In genomic region chr16:65693626-65694025, GRCm38 (mm10) we compare ENCODE assay signal across 25 mouse cellular contexts.
DNase-seq lines count a peak whose midpoint lies in the region; ATAC-seq and TF ChIP-seq lines count a peak whose summit lies in the region.
"Had no signal": no experiment of that assay in that cellular context is flagged by ENCODE, and none has a peak within 500 bp of the region (broad histone marks: within the 10 kb centered on the region; RNA-seq: fewer than 3 reads in every experiment).

No protein-coding gene starts in this region.

- ATAC-seq in forebrain, embryonic 14.5 days, result no peak
- ATAC-seq in forebrain, postnatal 0 days, result no peak
- no peak for ATAC-seq in neural tube, embryonic 13.5 days (ENCODE audit: low read depth)
- ATAC-seq: CD4-positive, CD25-positive, alpha-beta regulatory T cell, adult 4 months; forebrain, embryonic 15.5 days had no signal

- no peaks in the 10 kb centered on the region for H3K9me3 ChIP-seq in forebrain, embryonic 14.5 days (replicated peaks; ENCODE audit: control insufficient read depth, low read length)
- H3K9me3 ChIP-seq in forebrain, postnatal 0 days (ENCODE audit: low read length), result no peaks in the 10 kb centered on the region
- H3K9me3 ChIP-seq in neural tube, embryonic 13.5 days, result no peaks in the 10 kb centered on the region
- H3K9me3 ChIP-seq: embryonic facial prominence, embryonic 15.5 days; forebrain, embryonic 10.5 days; forebrain, embryonic 15.5 days; heart, embryonic 15.5 days; hindbrain, embryonic 10.5 days had no signal

- H3K4me1 ChIP-seq in forebrain, embryonic 14.5 days (ENCODE audit: control insufficient read depth, insufficient read depth, low read length), result no peaks in the 10 kb centered on the region
- no peaks in the 10 kb centered on the region for H3K4me1 ChIP-seq in forebrain, postnatal 0 days (ENCODE audit: insufficient read depth)
- H3K4me1 ChIP-seq in kidney, adult 2 months (ENCODE audit: control insufficient read depth, insufficient read depth, low read length), result no peaks in the 10 kb centered on the region
- no peaks in the 10 kb centered on the region; the same call in 1 of the 2 replicates for H3K4me1 ChIP-seq in neural tube, embryonic 13.5 days (replicated peaks)
- H3K4me1 ChIP-seq: embryonic facial prominence, embryonic 15.5 days; forebrain, embryonic 15.5 days; heart, embryonic 15.5 days; hindbrain, embryonic 10.5 days had no signal

- no peaks in the 10 kb centered on the region for H3K27me3 ChIP-seq in forebrain, embryonic 14.5 days (replicated peaks; ENCODE audit: control insufficient read depth, insufficient read depth, low read length)
- no peaks in the 10 kb centered on the region for H3K27me3 ChIP-seq in forebrain, postnatal 0 days (ENCODE audit: insufficient read depth, low read length)
- H3K27me3 ChIP-seq in kidney, adult 2 months (replicated peaks; ENCODE audit: control insufficient read depth, insufficient read depth, low read length), result no peaks in the 10 kb centered on the region
- no peaks in the 10 kb centered on the region for H3K27me3 ChIP-seq in neural tube, embryonic 13.5 days
- H3K27me3 ChIP-seq: embryonic facial prominence, embryonic 15.5 days; forebrain, embryonic 15.5 days; heart, embryonic 15.5 days had no signal

- 44% methylated on average over 2 of the region's 2 CpGs for WGBS in forebrain, embryonic 14.5 days
- WGBS in forebrain, postnatal 0 days, result 39% methylated on average over 2 of the region's 2 CpGs
- 36% methylated on average over 2 of the region's 2 CpGs for WGBS in kidney, adult 2 months
- WGBS in neural tube, embryonic 13.5 days, result 59% methylated on average over 2 of the region's 2 CpGs

- H3K9ac ChIP-seq in forebrain, embryonic 14.5 days (ENCODE audit: low read length), result no peak overlapping the region
- no peak overlapping the region for H3K9ac ChIP-seq in forebrain, postnatal 0 days
- no peak overlapping the region for H3K9ac ChIP-seq in neural tube, embryonic 13.5 days
- H3K9ac ChIP-seq: embryonic facial prominence, embryonic 15.5 days; forebrain, embryonic 15.5 days; heart, embryonic 15.5 days had no signal

- DNase-seq in forebrain, embryonic 14.5 days (ENCODE audit: low spot score), result peak; percentile 18
- DNase-seq in forebrain, postnatal 0 days, result no peak
- peak; percentile 74 for DNase-seq in kidney, adult 2 months
- no peak for DNase-seq in kidney, adult 11 months
- DNase-seq in neural tube, embryonic 10.5 days (ENCODE audit: extremely low spot score, low spot score), result no peak
- DNase-seq in right cerebral cortex, postnatal 14 days, result no peak
- DNase-seq: adrenal gland, adult 8-10 months; adrenal gland, postnatal 36 days; B cell, adult 2 months; cerebellum, adult 11 months; cerebellum, adult 8-10 months; cerebellum, postnatal 14 days; embryo, embryonic 11 days; gastrocnemius, postnatal 10 days; heart, adult 2 months had no signal

- TF ChIP-seq POLR2A in kidney, adult 2 months (IDR thresholded peaks at IDR 0.05; ENCODE audit: low read depth, low read length), result no peak

- TF ChIP-seq CTCF in forebrain, postnatal 0 days (IDR thresholded peaks at IDR 0.05; ENCODE audit: low read depth), result no peak
- TF ChIP-seq CTCF in kidney, adult 2 months (conservative IDR thresholded peaks at IDR 0.05; ENCODE audit: insufficient read depth, insufficient read length, low read depth, low read length), result no peak

- H3K4me2 ChIP-seq in forebrain, embryonic 14.5 days (ENCODE audit: low read length), result no peak overlapping the region
- no peak overlapping the region for H3K4me2 ChIP-seq in forebrain, postnatal 0 days (ENCODE audit: low read depth)
- no peak overlapping the region for H3K4me2 ChIP-seq in neural tube, embryonic 13.5 days
- H3K4me2 ChIP-seq: embryonic facial prominence, embryonic 15.5 days; forebrain, embryonic 15.5 days; heart, embryonic 11.5 days; heart, embryonic 15.5 days had no signal

- no peaks in the 10 kb centered on the region for H3K36me3 ChIP-seq in forebrain, embryonic 14.5 days (ENCODE audit: control insufficient read depth, insufficient read depth, low read length)
- H3K36me3 ChIP-seq in forebrain, postnatal 0 days (ENCODE audit: insufficient read depth), result no peaks in the 10 kb centered on the region
- no peaks in the 10 kb centered on the region for H3K36me3 ChIP-seq in kidney, adult 2 months (ENCODE audit: control insufficient read depth, insufficient read depth, low read length)
- no peaks in the 10 kb centered on the region for H3K36me3 ChIP-seq in neural tube, embryonic 13.5 days
- H3K36me3 ChIP-seq: embryonic facial prominence, embryonic 15.5 days; forebrain, embryonic 10.5 days; forebrain, embryonic 15.5 days; G1E; heart, embryonic 15.5 days; hindbrain, embryonic 10.5 days had no signal

- H3K4me3 ChIP-seq in forebrain, embryonic 14.5 days (ENCODE audit: low read depth, low read length), result no peak overlapping the region
- H3K4me3 ChIP-seq in forebrain, postnatal 0 days (ENCODE audit: low read depth, low read length), result no peak overlapping the region
- no peak overlapping the region for H3K4me3 ChIP-seq in kidney, adult 2 months (ENCODE audit: insufficient read depth, low read depth, low read length)
- no peak overlapping the region for H3K4me3 ChIP-seq in neural tube, embryonic 13.5 days
- H3K4me3 ChIP-seq: embryonic facial prominence, embryonic 15.5 days; erythroblast, embryonic 14.5 days; forebrain, embryonic 10.5 days; forebrain, embryonic 15.5 days; heart, adult 2 months; heart, embryonic 15.5 days; hindbrain, embryonic 10.5 days had no signal

- H3K27ac ChIP-seq in forebrain, embryonic 14.5 days (ENCODE audit: low read depth, low read length), result no peak overlapping the region
- H3K27ac ChIP-seq in forebrain, postnatal 0 days (ENCODE audit: low read depth, low read length), result no peak overlapping the region
- no peak overlapping the region for H3K27ac ChIP-seq in kidney, adult 2 months (ENCODE audit: insufficient read depth, low read depth, low read length)
- peak overlapping the region; percentile 64; the same call in 1 of the 2 replicates for H3K27ac ChIP-seq in neural tube, embryonic 13.5 days (replicated peaks)
- H3K27ac ChIP-seq: embryonic facial prominence, embryonic 15.5 days; forebrain, embryonic 10.5 days; forebrain, embryonic 15.5 days; heart, adult 2 months; heart, embryonic 15.5 days; hindbrain, embryonic 10.5 days had no signal

Comparison
In these comparisons a context has a peak if more than half of its experiments do, and no peak if none do; other contexts are left out.
1. DNase-seq: peak in forebrain, embryonic 14.5 days (single experiment) and kidney, adult 2 months (single experiment); none in forebrain, postnatal 0 days (single experiment), kidney, adult 11 months (single experiment), neural tube, embryonic 10.5 days (single experiment) and right cerebral cortex, postnatal 14 days (single experiment).